Mouse (Mus musculus) layer of hippocampus, adult 9-10 months (tissue): Measurements from ENCODE around the gene Tmc2.
A peak's percentile ranks its signal among the peaks of the same experiment; 100 is the strongest.

Experiments used
- DNase-seq: peaks from one replicate; pipeline ENCODE4 v3.0.0; 2022; ENCODE audit warnings: low spot score

Gene Tmc2

DNA sequence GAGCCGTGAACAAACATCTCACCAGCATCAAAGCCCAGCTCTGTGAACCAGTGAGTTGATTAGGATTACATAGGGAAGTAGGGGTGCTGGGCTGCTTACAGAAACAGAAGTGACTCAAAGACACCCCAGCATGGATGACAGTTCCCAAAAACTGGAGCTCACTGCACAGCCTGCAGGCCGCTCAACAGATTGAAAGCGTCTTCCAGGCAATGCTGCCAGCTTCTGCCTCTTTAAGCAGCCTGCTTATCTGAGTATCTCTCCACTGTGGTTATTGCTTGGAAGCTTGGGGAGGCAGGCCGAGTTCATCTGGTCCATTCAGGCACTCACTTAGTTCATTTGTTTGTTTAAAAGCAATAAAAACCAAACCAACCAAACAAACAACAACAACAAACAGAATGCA is 61.8 kb downstream of the Tmc2 start:
- no peak for DNase-seq

DNA sequence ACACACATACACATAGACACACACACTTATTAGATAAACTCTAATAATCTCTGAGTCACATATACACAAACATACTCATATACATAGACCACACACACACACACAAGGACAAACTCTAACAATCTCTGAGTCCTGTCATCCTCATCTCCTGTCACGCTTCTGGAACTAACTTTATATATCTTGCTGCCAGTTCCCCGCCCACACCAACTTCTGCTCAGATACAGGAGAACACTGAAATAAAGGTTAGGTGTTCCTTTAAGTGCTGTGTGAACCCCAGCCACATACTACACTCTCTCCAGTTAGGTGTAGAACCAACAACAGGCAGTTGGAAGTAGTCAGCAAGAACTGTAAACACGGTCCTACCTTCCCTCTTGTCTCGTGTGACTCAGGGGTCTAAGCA is 65.8 kb downstream of the Tmc2 start:
- no peak for DNase-seq

DNA sequence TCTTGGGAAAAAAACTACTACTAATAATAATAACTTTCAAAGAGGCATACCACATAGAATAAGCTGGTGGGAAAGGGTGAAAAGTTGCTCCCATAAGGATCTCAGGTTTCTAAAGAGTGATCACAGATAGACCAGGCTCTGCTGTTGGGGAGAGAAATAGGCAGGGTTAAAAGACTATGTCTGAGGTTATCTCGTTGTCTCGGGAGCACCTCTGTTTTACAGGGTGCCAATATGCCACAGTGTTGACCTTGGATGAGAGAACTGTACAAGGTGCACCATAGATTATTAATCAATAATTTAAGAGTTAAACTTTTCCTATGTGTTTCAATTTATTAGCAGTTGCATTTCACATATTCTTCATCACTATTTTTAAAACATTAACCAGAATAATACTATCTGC is 66.9 kb downstream of the Tmc2 start:
- no peak for DNase-seq

DNA sequence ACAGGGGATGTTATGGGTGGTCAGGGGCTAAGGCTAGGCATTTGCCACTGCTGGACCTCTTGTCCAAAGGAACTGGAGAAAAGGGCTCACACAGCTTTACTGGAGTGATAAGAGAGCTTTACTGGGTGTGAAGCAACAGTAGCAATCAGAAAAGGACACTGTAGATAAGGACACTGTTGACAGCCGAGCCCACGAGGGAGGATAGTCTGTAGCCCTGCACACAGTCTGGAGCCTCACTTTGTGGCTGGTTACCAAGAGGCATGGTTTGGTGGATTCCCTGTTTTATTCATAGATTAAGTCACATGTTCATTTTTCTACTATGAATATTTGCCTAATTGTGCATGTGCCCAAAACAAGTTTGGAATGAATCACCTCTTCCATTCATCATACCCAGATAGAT is 67.4 kb downstream of the Tmc2 start:
- DNase-seq = no peak

DNA sequence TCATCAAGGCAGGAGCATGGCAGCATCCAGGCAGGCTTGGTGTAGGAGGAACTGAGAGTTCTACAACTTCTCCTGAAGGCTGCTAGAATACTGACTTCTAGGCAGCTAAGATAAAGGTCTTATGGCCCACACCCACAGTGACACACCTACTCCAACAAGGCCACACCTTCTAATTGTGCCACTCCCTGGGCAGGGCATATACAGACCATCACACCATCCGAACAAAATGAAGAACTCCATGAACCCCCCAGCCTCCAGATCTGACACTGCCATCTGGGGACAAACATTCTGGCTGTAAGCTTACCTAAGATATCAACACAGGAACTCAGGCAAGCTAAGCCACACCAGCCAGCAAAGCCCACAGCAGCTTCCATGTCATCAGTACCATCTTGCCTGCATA is 70.5 kb downstream of the Tmc2 start:
- no peak for DNase-seq

DNA sequence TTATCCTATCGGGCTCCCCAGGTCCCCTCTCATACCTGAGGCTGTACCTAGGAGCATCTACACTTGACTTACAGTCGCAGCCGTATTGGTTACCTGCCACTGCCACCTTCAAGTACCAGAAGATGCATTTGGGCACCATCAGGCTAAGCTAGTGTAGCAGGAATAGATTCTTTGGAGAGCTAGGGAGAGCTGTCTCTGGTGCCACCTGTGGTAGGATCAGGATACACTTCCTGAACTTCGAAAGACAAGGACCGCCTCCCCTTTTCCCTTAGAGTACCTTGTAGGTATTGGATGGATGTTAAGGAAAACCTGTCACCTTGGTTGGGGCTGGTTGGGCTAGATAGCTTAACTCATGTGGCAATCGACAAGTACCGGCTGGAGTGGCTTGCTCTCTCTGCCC is 73.1 kb downstream of the Tmc2 start:
- DNase-seq = no peak

DNA sequence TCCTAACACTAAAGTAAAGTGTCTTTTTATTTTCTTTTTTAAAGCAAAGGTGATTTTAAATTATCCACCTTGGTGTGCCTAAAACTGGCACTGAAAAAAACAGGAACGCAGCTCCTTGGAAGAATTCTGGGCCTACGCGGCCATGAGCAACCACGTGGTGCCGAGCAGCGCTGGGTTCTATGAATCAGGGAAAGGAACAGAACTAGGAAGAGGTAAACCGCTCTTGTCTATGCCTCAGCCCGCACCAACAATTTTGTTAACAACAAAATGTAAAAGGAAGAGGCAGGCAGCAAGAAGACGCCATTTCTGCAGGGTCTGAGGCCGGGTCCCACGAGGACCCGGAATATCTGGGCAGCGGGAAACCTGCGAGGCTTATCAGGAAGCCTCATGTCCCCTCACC is 78.7 kb downstream of the Tmc2 start:
- no peak for DNase-seq

DNA sequence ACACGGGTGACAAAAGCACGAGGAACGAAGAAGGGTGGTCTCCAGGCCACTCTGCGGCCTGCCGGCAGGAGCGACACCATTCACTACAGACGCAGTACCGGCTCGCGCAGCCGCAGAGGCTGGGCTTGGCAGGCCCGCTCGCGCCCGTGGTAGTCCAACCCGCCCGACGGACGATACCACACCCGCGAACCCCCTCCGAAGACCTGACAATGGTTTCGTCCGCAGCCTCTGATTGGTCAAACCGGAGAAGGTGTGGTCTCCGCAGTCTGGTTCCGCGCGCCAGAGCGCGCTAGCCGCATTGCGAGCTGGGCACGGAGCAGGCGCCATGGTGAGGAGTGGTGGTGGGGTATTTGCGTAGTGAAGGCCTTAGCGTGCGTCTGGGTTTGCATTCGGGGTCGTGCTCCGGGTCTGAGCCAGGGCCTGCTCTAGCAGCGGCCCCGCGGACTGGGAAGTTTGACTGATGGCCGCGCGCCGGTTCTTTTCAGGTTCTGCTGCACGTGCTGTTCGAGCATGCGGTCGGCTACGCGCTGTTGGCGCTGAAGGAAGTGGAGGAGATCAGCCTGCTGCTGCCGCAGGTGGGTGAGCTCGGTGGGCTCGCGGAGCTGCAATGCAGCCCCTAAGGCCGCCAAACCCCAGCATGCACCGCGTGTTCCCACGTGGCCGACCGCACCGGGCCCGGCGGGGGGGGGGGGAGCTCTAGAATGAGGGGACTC is 79.3 kb downstream of the Tmc2 start, which contains the start of gene Nop56:
Gene Nop56, plus strand, starts transcription at position 282 of the 713 bp plus-strand sequence.
- DNase-seq = peak; percentile 99

DNA sequence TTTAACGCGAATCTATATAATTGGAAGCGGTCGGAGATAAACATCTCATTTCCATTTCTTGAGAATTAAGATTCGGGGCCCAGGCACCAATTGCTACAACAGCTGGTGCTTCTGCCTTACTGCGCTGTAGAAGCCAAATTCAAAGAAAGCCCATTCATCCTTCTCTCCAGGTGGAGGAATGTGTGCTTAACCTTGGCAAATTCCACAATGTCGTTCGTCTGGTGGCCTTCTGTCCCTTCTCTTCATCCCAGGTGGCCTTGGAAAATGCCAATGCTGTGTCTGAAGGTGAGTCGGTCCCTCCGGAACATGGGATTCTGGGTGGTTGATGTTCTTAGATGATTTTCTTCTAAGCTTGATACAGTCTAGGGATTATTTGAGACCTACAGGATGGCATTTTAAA is 79.9 kb downstream of the Tmc2 start:
- DNase-seq = no peak

DNA sequence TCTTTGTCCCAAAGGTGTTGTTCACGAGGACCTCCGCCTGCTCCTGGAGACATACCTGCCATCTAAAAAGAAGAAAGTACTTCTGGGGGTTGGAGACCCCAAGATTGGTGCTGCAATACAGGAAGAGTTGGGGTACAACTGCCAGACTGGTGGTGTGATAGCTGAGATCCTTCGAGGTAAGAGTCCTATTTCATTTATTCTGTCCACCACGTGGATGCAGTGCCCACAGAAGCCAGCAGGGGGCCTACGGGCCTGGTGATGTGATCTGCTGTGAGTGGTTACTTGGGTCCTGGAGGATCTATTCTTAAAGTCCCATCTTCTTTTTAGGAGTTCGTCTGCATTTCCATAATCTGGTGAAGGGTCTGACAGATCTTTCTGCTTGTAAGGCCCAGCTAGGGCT is 80.7 kb downstream of the Tmc2 start:
- DNase-seq = no peak

DNA sequence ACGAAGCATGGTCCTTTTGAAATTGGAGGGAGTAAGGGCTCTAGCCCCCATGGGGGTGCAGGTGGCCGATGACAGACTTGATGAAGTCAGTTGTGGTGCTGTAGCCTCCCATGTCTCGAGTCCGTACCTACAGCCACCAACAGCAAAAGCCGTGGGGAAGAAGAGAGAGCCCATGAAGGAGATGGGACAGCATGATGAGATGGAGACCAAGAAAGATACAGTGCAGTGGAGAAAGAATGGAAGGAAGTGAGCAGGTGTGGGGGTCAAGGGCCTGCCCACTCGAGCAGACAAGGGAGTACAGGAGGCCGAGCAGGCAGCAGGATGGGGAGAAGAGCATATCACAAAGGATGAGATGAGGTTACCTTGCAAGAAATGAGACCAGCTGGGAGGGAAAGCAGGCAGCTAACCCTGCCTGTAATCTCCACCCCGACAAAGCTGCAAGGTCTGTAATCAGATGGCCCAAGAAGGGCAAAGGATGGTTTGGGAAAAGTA is 84.7 kb downstream of the Tmc2 start:
- no peak for DNase-seq

DNA sequence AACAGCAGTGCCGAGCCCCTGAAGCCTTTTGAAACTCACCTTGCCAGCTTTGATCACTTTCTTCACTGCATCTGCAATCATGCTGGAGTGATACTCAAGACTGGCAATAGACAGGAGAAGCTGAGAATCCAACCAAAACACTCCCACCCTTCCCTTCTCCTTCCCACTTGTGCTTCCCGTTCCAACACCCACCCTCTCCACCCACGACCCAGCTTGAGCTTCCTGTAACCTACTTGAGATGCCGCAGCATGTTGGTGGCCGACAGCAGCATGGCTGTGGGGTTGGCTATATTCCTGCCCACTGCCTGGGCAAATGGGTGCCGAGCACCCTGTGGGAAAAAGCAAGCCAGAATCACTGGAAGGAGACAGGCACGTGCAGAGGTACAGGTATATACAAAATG is 85.2 kb downstream of the Tmc2 start:
- DNase-seq = no peak

DNA sequence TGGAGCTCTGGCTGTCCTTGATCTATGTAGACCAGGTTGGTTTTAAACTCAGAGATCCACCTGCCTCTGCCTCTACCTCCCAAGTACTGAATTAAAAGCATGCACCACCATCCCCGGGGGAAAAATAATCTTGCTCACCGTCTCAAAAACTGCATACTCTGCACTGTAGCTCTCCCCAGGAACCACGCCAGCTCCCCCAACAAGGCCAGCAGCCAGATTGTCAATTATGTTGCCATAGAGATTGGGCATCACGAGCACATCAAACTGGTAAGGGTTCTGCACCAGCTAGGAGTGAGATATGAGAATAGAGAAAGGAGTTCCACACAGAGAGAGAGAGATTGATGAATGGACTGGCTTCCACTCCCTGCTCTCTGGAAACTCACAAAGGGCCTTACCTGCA is 85.8 kb downstream of the Tmc2 start:
- DNase-seq = peak; percentile 48

DNA sequence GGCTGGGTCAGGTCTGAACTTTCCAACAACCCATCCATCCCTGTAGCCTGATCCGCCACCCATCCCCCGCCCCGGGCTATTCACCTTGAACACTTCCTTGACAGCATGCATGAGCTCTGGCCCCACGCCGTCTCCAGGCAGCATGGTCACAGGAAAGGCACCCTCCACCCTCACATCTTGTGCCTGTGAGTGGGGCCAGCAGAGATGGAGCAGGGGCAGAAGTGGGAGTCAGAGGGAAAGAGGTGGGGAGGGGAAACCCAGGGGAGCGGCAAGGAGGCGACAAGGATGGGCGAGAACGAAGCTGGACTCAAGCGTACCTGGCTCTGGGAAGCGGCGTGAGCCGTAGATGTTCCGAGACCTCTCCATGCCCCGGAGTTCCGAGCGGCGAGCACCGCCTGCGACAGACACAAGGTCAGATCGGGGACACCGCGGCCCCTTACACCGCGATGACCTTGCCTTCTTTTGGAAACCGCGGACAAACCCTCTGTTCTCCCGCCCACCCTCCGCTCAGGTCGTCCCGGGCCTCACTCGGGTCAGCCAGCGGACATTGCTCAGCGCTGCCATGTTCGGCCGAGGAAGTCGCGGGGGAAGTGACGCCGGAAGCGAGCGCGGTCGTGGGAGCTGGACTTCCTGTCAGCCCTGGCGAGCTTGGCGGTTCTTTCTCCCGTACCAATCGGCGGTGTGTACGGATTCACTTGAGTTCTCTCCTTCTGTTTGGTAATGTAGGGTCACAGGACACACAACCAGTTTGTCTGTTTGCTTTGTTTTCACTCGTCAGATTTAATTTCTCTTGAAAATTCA is 89.1 kb downstream of the Tmc2 start, which contains the start of gene Idh3b:
Gene Idh3b, minus strand, starts transcription at position 694 of the 801 bp plus-strand sequence.
- DNase-seq = peak; percentile 47

DNA sequence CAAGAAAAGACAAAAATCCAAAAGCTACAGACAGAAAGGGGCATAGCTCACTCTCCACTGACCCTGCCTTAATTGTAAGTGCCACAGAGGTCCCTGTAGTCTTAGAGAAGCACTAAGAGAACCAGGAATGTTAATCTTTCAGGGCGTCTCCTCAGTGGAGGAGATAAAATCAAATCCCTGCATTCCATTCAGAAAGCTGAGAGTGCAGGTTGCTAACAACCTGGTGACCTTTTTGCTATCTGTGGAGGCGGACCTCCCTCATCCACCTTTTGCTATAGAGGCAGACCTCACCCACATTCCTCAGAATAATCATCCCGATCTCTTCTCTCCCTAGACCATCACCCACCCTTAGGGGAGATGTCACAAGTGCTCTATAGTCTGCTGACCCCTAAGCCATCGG is 94.1 kb downstream of the Tmc2 start:
- DNase-seq = no peak

DNA sequence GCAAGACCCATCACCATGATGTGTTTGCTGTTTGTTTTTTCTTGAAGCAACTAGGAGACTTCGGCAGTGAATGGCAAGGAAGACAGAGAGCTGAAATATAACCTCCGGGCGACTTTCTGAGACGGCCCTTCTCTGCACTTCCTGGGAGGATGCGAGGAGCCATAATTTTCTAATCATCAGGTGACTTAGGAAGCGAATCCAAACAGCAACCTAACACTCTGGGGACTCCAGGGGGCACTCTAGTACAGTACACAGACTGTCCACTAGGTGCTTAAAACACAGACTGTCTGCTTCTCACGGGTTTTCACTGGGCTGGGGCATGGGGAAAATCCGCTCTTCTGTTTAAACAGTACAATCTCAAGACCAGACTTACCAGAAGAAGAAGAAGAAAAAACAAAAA is 96.4 kb downstream of the Tmc2 start:
- peak; percentile 74 for DNase-seq

DNA sequence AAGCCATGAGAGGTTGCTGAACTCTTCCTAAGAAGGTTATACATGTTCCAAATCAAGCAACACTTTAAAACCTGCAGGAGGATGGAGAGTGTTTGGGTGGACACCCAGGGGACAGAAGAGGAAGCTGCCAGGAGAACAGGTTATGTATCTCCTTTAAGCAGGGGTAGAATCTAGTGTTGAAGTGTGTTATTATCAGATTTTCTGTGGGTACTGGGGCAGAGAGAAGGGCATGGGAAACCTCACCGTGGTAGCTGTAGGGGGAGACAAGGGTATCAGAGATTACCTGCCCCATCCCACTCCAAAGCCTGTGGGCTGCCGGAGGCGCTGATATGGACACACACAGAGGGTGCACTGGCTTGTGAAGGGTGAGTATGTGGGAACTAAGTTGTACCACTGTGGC is 98.0 kb downstream of the Tmc2 start:
- DNase-seq = no peak

DNA sequence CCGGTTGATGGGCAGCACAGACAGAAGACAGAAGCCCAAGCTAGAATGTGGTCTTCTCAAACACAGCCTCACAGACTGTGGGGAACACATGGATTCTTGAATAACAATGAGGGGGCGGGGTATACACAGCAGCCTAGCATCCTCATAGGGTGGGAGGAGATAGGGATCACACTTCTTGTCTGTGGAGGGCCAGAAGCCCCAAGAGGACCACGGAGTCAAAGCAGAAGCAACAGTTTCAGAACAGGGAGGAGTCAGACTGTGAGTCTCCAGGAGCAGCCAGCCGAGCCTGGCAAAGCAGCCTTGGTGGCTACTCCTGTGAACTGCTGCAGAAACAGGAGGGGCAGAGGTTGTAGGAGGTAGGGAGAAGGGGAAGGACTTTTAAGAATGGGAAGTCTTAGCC is 98.5 kb downstream of the Tmc2 start:
- no peak for DNase-seq

DNA sequence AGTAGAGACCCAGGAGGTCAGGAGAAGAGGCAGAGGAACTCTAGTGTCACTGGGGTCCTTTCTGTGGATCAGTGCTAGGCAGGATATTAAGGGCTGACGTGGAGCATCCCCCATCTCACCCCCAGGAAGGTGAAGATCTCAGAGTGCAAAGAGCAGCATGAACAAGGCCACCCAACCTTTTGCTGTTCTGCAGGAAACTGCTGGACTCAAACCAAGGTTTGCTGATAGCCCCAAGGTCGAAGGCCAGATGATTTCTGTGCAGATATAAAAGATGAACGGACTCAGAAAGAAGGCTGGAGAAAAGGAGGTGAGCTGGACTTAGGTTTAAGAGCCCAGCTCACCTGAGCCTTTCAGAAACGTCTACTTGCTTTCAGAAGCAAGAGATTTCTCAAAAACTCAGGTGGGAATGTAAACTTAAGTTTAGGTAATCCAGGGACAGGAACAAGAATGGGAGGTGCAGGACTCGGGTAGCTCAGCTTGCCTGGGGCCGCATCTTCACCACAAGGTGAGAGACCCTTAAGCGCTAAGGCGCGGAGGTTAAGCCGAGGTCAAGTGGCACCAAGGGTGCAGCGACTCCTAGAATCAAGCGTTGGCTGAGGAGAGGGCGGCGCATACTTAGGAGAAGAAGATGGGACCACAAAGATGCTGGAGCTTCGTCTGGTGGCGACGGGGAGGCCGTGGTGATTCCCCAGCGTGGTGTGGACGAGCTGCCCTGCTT is 99.4 kb downstream of the Tmc2 start:
- no peak for DNase-seq

DNA sequence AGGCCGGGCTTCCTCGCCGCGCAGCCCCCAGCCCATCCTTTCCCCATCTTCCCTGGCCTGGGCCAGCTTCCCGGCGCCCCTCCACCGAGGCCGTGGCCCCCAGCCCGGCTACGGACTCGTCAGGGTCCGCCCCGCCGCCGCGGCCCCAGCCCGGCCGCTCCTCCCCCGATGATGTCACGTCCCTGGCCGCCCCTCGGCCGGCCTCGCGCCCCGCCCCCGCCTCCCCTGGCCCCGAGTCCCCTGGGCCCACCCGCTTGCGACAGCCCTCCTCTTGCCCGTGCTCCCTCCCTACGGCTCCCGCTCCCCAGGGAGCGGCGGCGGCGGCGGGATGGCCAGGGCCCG is 99.9 kb downstream of the Tmc2 start, which contains the start of gene Ebf4:
Gene Ebf4, plus strand, starts transcription at position 234 of the 342 bp plus-strand sequence.
- no peak for DNase-seq

DNA sequence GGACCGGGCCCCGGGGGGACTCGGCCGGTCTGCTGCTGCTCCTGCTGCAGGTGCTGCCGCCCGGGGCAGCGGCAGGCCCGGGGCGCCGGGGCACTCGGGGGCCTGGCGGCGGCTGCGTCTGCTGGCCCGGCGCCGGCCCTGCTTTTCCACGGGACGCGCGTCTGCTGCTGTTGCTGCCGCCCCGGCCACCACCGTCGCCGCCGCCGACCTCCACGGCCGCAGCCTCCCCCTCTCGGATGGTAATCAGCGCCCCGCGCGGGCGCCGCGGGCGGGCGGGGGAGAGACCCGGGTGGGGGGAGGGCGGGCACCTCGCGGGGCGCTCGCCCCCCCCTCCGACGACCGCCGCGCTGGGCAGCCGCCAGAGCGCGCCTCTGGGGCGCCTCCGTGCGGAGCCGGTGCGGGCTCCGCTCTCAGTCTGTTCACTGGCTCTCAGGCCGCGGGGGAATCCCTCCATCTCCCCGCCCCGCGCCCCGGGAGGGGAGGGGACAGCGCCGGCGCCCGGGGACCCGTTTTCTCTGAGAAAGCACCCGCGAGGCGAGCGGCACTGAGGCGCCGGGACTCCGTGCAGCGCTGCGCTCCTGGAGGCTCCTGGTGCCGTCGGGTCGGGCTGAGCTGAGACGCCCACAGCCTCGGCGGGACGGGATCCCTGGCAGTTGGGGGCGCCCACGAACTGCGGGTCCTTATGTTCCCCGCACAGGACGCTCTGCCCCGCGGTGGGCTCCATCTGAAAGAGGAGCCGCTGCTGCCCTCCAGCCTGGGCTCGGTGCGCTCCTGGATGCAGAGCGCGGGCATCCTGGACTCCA is 100.5 kb downstream of the Tmc2 start:
- DNase-seq = no peak
